Mouse (Mus musculus) liver, embryonic 14.5 days (tissue): ENCODE results near the gene Iqch.

Source experiments
- CTCF ChIP-seq: IDR thresholded peaks from 2 replicates; pipeline ENCODE4 v1.5.1; 2016; ENCODE audit warnings: antibody characterized with exemption, low read depth, control low read depth
- EP300 ChIP-seq: IDR thresholded peaks from 2 replicates; pipeline ENCODE4 v1.6.1; 2016; ENCODE audit warnings: antibody characterized with exemption, low read depth

GRCm38 (mm10) chr9:63511034-63511433, 91.3 kb downstream of the Iqch start:
- TF ChIP-seq CTCF = no peak
- no peak for TF ChIP-seq EP300
